Mouse (Mus musculus): ENCODE measurements around the gene Entpd1. TPM values are rescaled to one million over a fixed set of nuclear protein-coding genes. Genes with fewer than 3 reads are reported as not detected.

The Entpd1 gene
- polyA plus RNA-seq, 1 experiment = 41.2 TPM

- H3K4me1 ChIP-seq (ENCODE audit: control insufficient read depth, insufficient read depth, low read length) = peaks cover 10% of the 10 kb centered on the region
- 19% methylated on average over 17 of the region's 17 CpGs for WGBS
- no peak for TF ChIP-seq CTCF (IDR thresholded peaks at IDR 0.05; ENCODE audit: insufficient read depth, low read length)
- TF ChIP-seq POLR2A (IDR thresholded peaks at IDR 0.05; ENCODE audit: borderline replicate concordance, extremely low read depth, low read depth, low read length) = no peak
- peak overlapping the region; percentile 18 for H3K4me3 ChIP-seq (replicated peaks; ENCODE audit: extremely low read depth, low read depth, low read length)
- DNase-seq = peak; percentile 52
Measured at GRCm38 (mm10) chr19:40678532-40679307, 66.6 kb downstream of the Entpd1 start.

- no peak overlapping the region for H3K4me3 ChIP-seq (replicated peaks; ENCODE audit: extremely low read depth, low read depth, low read length)
- H3K4me1 ChIP-seq (ENCODE audit: control insufficient read depth, insufficient read depth, low read length) = peaks cover 9% of the 10 kb centered on the region
- WGBS = 71% methylated on average over 3 of the region's 3 CpGs
- TF ChIP-seq CTCF (IDR thresholded peaks at IDR 0.05; ENCODE audit: insufficient read depth, low read length) (no peak), POLR2A (IDR thresholded peaks at IDR 0.05; ENCODE audit: borderline replicate concordance, extremely low read depth, low read depth, low read length) (no peak)
- DNase-seq = no peak
Measured at GRCm38 (mm10) chr19:40679632-40680031, 67.5 kb downstream of the Entpd1 start.

- no peak for TF ChIP-seq POLR2A (IDR thresholded peaks at IDR 0.05; ENCODE audit: borderline replicate concordance, extremely low read depth, low read depth, low read length)
- no peak for TF ChIP-seq CTCF (IDR thresholded peaks at IDR 0.05; ENCODE audit: insufficient read depth, low read length)
- Histone ChIP-seq H3K4me3 (replicated peaks; ENCODE audit: extremely low read depth, low read depth, low read length) (no peak overlapping the region), H3K4me1 (ENCODE audit: control insufficient read depth, insufficient read depth, low read length) (peaks cover 18% of the 10 kb centered on the region)
- no peak for DNase-seq
- 92% methylated on average over 1 of the region's 1 CpGs for WGBS
Measured at GRCm38 (mm10) chr19:40684124-40684523, 72.0 kb downstream of the Entpd1 start.

- no peak overlapping the region for H3K4me3 ChIP-seq (replicated peaks; ENCODE audit: extremely low read depth, low read depth, low read length)
- WGBS = 72% methylated on average over 7 of the region's 7 CpGs
Measured at GRCm38 (mm10) chr19:40684566-40684965, 72.4 kb downstream of the Entpd1 start.

GRCm38 (mm10) chr19:40687291-40687927 is 75.2 kb downstream of the Entpd1 start:
- 67% methylated on average over 4 of the region's 4 CpGs for WGBS
- no peak for DNase-seq
- no peak for TF ChIP-seq CTCF (IDR thresholded peaks at IDR 0.05; ENCODE audit: insufficient read depth, low read length)
- no peak for TF ChIP-seq POLR2A (IDR thresholded peaks at IDR 0.05; ENCODE audit: borderline replicate concordance, extremely low read depth, low read depth, low read length)

More at GRCm38 (mm10) chr19:40684566-40684965, 72.4 kb downstream of the Entpd1 start:
- TF ChIP-seq CTCF (IDR thresholded peaks at IDR 0.05; ENCODE audit: insufficient read depth, low read length) (no peak), POLR2A (IDR thresholded peaks at IDR 0.05; ENCODE audit: borderline replicate concordance, extremely low read depth, low read depth, low read length) (no peak)
- peaks cover 18% of the 10 kb centered on the region for H3K4me1 ChIP-seq (ENCODE audit: control insufficient read depth, insufficient read depth, low read length)
- no peak for DNase-seq

GRCm38 (mm10) chr19:40693201-40693600 is 81.0 kb downstream of the Entpd1 start:
- H3K4me3 ChIP-seq (replicated peaks; ENCODE audit: extremely low read depth, low read depth, low read length) = no peak overlapping the region
- TF ChIP-seq CTCF (IDR thresholded peaks at IDR 0.05; ENCODE audit: insufficient read depth, low read length) (no peak), POLR2A (IDR thresholded peaks at IDR 0.05; ENCODE audit: borderline replicate concordance, extremely low read depth, low read depth, low read length) (no peak)
- peak; percentile 48 for DNase-seq
- 52% methylated on average over 7 of the region's 7 CpGs for WGBS
- peaks cover 16% of the 10 kb centered on the region for H3K4me1 ChIP-seq (ENCODE audit: control insufficient read depth, insufficient read depth, low read length)

More at GRCm38 (mm10) chr19:40687291-40687927, 75.2 kb downstream of the Entpd1 start:
- H3K4me3 ChIP-seq (replicated peaks; ENCODE audit: extremely low read depth, low read depth, low read length) = no peak overlapping the region
- peaks cover 22% of the 10 kb centered on the region for H3K4me1 ChIP-seq (ENCODE audit: control insufficient read depth, insufficient read depth, low read length)

- peaks cover 23% of the 10 kb centered on the region for H3K4me1 ChIP-seq (ENCODE audit: control insufficient read depth, insufficient read depth, low read length)
- no peak overlapping the region for H3K4me3 ChIP-seq (replicated peaks; ENCODE audit: extremely low read depth, low read depth, low read length)
- no peak for DNase-seq
- 78% methylated on average over 6 of the region's 6 CpGs for WGBS
- TF ChIP-seq POLR2A (IDR thresholded peaks at IDR 0.05; ENCODE audit: borderline replicate concordance, extremely low read depth, low read depth, low read length) (no peak), CTCF (IDR thresholded peaks at IDR 0.05; ENCODE audit: insufficient read depth, low read length) (no peak)
Measured at GRCm38 (mm10) chr19:40696116-40696515, 84.0 kb downstream of the Entpd1 start.

GRCm38 (mm10) chr19:40698103-40698853 is 86.1 kb downstream of the Entpd1 start:
- 45% methylated on average over 13 of the region's 13 CpGs for WGBS
- Histone ChIP-seq H3K4me1 (ENCODE audit: control insufficient read depth, insufficient read depth, low read length) (peaks cover 27% of the 10 kb centered on the region), H3K4me3 (replicated peaks; ENCODE audit: extremely low read depth, low read depth, low read length) (no peak overlapping the region)
- peak; percentile 17; the same call in 1 of the 2 replicates for TF ChIP-seq POLR2A (IDR thresholded peaks at IDR 0.05; ENCODE audit: borderline replicate concordance, extremely low read depth, low read depth, low read length)
- TF ChIP-seq CTCF (IDR thresholded peaks at IDR 0.05; ENCODE audit: insufficient read depth, low read length) = no peak
- no peak for DNase-seq

GRCm38 (mm10) chr19:40699816-40700215 is 87.7 kb downstream of the Entpd1 start:
- no peak for DNase-seq
- TF ChIP-seq CTCF (IDR thresholded peaks at IDR 0.05; ENCODE audit: insufficient read depth, low read length) (no peak), POLR2A (IDR thresholded peaks at IDR 0.05; ENCODE audit: borderline replicate concordance, extremely low read depth, low read depth, low read length) (no peak)
- peaks cover 26% of the 10 kb centered on the region for H3K4me1 ChIP-seq (ENCODE audit: control insufficient read depth, insufficient read depth, low read length)
- 69% methylated on average over 5 of the region's 5 CpGs for WGBS
- H3K4me3 ChIP-seq (replicated peaks; ENCODE audit: extremely low read depth, low read depth, low read length) = no peak overlapping the region
